Mouse (Mus musculus): Measurements from ENCODE around the gene Prkca.

Gene Prkca

DNA sequence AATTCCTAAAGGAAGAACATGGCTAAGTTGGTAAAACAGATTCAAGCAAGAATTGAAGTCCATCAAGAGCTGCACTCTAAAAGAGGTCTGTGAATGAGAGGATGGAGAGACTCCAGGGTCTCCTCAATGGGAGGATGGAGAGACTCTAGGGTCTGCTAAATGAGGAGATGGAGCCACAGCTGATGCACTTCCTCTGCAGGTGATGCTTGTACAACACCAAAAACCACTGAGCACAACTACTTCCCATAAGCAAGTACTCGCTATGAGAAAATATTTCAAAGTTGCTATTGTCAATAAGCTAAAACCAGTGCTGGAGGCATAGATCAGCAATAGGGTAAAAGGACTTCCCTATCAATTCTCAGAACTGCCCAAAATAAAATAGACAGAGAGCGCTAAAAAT lies 137.1 kb downstream of the Prkca start:
- no peak for DNase-seq (ENCODE audit: low read depth, low spot score)

DNA sequence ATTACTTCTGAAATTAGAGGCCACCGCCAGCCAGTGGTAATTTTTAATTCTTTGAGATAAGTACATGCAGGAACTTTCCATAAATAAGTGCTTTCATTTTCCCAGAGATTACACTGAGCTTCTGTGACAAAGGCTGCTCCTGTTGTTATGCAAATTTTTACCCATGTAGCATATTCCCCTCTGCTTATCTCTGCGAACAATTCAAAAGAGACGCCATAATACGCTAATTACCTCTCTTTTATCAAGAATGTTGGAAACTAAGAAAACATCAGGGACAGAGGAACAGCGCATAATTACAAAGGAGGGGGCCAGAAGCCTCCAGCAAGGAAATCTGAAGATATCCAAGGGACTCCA lies 138.9 kb downstream of the Prkca start:
- no peak for DNase-seq (ENCODE audit: low read depth, low spot score)

DNA sequence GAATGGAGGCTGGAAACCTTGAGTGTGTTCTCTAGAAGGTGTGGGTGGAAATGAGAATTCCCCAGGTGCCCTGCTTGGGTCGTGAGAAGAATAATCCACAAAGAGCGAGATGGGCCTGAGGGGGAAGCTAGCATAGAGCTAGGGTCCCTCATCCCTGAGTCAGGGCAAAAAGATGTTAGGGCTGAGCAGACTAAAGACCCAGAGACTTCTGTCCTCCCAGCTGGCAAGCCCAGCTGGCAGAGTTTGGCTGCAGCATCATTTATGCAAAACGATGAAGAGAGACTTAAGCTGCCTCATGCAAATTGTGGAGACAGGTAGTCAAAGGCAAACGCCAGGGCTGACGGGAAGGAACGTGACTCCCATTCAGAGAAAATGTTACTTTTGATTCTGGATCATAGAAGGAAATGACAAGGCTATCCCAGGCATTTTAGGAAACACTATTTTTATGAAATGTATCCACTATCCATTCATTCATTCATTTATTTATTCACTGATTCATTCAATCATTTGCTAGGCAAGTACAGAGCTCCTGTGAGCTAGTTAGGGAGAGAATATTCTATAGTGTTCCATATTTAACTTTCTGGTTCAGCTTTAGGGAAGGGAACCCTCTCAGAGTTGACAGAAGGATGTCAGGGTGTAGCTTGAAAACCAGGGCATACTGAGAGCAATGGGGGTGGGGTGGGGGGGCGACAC lies 139.4 kb downstream of the Prkca start:
- DNase-seq (ENCODE audit: low read depth, low spot score) = peak; percentile 34

DNA sequence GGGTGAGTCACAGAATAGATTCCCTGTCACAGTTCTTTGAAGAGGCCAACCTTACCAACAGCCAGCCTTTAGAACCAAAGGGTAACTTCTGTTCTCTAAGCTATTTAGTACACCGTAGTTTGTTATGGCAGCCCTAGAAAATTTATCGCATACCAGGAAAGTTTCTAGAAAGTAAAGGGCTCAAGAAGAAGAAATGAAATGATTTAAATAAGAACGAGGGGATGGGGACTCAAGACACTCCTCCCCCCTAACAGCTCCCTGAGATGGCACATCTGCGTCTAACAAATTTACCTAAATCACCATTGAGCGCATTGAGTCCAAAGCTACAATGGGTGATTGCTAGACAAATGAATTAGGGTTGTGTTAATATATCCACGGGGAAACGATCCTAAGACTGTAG lies 140.9 kb downstream of the Prkca start:
- no peak for DNase-seq (ENCODE audit: low read depth, low spot score)

DNA sequence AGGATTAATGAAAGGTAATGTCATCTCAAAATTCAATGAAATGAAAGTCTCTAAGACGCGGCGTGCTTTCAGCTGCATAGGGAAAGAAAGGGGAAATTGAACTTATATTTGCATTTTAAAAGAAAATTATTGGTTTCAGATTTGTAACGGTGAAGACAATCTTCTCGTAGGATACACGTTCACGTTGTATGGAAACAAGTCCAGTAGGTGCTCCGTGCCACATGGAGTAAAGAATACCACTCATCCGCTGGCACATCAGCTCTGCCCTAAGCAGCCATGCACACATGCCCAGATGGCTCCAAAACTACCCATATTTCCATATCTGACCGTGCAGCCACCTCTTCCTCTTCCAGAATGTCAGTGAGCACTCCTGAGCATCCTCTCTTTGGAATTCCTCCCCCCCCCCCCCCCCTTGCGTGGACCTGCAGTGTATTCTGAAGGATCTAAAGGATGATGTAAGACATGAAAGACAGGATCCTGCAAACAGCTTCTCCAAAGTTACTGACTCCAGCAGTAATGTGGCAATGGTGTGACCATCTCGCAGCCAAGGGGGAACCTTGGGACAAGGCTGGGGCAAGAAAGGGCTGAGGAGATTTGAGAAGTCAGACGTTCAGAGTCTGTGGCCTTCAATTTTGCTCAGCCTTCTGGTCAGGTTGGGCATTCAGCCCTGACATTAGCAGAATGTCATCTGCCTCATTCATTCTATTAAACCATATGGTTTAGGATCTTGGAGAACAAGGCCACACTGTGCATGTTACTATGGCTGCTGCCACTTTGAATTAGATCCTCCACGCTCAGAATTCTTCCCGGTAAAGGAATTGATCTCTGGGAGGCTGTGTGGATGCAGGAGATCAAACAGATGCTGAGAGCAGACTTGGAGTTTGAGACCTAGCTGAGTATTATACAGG lies 142.8 kb downstream of the Prkca start:
- DNase-seq (ENCODE audit: low read depth, low spot score) = no peak

DNA sequence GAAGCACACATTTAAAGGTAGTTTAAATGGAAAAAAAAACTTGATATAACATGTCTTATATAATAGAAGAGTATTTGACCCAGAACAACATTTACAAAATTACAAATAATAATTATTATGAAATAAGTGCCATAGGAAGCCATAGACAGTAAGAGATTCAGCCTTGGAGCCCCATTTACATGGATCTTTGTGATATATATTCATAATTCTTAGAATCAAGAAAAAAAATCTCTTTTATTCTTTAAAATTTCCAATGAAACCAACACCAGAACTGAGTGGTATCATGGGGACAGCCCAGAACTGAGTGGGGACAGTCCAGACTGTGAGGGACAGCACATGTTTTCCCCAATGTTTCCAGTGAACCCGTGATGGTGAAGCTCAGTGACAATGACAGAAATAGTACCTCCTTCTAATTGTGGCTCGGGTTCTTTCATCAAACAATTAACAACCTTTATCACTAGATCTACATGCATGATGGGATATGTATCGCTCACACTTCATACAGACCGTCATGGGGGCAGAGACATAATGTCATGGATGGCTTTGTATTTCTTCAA lies 144.2 kb downstream of the Prkca start:
- DNase-seq (ENCODE audit: low read depth, low spot score) = no peak

DNA sequence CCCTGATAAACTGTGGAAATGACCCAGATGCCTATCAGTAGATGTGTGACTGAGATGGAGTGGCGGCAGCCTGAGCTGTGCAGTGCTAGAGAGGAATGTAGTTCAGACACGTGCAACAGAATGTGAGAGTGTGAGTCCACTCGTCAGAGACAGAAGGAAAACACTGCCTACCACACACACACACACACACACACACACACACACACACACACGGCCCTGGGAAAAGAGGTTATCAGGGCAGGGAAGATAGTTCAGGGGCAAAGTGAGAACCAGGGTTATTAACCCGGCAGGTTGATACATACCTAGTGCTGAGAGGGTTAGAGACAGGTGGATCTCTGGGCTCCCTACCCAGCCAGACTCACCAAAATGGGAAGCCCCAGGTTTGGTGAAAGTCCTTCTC lies 145.1 kb downstream of the Prkca start:
- no peak for DNase-seq (ENCODE audit: low read depth, low spot score)

DNA sequence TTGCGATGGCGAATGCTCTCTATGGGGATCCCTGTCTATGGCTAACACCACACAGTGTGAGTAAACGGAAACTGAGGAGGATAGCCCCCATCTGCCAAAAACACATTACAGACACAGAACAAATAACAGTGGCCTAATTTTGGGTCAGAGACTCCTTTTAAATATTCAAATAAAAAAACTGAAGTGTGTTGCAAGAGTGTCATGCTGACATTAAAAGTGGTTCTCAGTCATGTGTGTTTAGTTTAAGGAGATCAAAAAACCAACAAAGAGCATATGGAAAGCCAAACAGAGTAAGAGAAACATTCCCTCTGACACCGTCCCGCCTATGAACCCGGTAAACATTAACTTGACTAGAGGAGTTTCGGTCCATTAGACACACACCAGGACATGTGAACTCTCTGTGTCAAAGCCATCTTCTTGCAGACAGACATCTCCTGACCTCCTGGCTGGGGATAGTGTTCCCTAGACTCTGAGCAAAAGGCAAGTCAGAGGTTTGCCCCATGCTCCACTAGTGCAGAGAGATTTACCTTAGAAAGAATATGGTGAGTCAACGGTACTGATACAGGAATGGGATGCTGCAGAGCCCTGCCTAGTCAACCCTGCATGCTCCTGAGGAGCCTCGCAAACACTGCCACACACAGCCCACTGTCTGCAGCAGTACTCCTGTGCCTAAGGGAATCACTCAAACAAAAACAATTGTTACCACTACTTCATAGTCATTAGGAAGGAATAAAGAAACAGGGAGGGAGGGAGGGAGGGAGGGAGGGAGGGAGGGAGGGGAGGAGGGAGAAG lies 146.1 kb downstream of the Prkca start:
- no peak for DNase-seq (ENCODE audit: low read depth, low spot score)

DNA sequence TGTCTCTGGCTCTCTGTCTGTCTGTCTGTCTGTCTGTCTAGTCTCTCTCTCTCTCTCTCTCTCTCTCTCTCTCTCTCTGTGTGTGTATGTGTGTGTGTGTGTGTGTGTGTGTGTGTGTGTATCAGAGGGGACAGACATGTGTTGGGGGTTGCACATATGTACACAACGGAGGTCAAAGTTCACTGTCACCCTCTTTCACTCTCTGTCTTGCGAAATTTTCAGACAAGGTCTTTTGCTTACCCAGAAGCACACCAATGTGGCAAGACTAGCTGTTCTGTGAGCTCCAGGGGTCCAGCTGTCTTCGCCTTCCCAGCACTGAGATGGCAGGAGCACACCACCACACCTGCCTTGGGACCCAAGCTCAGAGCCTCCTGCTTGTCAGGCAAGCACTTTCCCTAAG lies 146.9 kb downstream of the Prkca start:
- DNase-seq (ENCODE audit: low read depth, low spot score) = no peak

DNA sequence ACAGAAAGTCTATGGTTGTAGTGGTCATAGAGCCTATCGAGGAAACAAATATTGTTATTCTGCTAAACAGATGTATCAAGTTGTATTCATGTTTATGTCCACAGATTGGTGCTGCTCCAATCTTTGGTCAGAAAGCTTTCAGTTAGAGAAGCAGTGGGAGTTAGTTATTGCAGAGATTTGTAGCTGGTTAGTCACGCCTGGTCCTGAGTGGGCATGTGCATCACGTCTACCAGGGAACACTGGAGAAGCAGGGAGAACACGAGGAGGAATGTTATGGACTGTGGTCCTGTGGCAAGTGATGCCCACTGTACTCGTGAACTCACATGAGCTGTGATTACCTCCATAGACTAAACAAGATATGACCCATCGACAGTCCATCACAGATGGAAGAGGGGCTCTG lies 153.4 kb downstream of the Prkca start:
- no peak for DNase-seq (ENCODE audit: low read depth, low spot score)

DNA sequence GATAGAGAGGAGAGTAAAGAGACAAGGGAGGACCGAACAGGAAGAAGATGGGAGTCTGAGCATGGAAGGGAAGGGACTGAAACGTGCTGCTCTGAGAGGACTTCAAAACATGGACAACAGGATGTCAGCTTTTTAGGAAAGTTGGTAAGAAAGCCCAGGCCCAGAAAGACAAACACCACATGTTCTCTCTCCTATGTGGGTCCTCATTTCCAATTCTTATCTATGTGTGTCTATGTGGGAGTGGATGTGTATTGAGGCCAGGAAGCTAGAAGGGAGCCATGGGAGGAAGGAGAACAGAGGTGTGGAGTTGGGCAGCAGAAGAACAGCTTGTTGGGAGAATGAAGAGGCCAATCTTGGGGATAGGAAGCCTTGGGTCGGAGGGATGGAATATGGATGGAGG lies 154.4 kb downstream of the Prkca start:
- DNase-seq (ENCODE audit: low read depth, low spot score) = no peak

DNA sequence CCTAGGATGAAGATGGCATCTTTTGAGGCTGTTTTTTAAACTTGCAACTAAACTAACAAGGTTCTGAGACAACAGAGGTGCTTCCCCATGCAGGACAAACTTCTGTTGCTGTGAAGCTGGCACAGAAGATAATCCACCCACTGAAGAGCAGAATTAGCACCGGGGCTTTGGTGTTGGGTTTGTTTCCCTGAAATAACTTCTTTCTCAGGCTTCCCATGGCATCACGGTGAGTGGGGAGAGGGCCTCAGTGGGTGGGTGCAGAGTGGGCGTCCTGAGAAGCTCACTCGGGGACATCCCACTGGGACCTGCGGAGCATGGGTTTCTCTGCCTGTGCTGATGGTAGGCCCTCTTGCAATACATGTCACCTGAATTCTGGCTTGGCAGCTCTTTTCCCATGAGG lies 161.3 kb downstream of the Prkca start:
- no peak for DNase-seq (ENCODE audit: low read depth, low spot score)

DNA sequence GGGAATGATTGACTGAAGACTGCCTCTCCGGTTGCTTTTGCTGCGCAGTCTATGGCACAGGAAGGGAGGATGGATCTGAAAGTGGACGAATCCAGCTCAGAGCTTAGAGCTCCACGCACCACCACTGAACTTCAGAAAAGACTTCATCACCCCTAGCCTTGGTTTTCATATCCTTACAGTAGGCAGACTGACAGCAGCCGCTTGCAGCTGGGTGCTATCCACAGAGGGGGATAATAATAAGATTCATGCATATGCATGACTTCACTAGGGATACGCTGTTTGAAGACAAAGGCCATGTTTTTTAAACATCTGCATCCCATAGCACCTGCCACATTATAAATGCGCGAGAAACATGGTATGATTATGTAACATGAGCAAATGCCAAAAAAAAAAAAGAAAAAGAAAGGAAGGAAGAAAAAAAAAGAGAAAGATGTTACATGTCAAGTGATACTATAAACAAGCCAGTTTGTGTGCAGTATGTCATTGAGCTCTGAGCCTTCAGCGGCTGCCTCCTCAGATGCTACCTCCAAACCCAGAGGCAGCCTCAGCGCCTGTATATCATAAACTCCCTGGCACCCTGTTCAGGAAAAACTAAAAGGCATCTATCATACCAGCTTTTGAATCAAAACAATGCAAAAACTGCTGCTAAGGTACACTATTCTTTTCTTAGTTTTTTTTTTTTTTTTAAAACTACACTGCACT lies 162.6 kb downstream of the Prkca start:
- no peak for DNase-seq (ENCODE audit: low read depth, low spot score)

DNA sequence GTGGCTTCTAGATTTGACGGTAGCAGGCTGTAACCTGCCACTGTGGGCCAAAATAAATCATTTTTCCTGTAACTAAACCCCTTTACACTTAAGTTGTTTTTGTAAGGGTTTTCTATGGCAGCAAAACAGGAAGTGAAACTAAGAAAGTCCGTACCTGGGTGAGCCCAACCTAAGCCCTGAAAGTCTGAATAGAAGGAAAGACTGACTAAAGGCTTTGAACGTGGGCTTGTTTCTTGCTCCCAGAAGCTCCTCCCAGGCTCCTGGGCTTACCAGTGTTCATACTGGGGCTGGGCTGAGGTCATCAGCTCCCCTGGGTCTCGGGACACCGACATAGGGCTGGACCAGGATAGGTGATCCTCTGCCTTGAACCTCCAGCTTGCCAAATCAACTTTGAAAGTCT lies 164.9 kb downstream of the Prkca start:
- DNase-seq (ENCODE audit: low read depth, low spot score) = peak; percentile 72

DNA sequence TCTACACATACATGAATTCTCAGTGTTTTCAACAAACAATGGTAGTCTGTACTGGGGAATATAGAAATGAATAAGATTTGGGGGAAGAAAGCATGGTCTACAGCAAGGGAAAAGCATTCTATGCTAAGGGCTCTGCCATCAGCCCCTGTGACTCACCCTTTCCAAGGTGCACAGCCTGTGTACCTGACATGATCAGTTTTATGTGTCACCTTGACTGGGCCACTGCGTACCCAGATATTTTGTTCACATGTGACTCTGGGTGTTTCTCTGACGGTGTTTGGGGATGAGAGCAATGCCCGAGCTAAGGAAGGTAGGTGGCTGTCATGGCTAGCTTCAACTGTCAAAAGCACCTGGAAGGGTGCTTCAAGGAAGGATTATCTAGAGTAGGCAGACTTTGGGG lies 165.5 kb downstream of the Prkca start:
- DNase-seq (ENCODE audit: low read depth, low spot score) = no peak

DNA sequence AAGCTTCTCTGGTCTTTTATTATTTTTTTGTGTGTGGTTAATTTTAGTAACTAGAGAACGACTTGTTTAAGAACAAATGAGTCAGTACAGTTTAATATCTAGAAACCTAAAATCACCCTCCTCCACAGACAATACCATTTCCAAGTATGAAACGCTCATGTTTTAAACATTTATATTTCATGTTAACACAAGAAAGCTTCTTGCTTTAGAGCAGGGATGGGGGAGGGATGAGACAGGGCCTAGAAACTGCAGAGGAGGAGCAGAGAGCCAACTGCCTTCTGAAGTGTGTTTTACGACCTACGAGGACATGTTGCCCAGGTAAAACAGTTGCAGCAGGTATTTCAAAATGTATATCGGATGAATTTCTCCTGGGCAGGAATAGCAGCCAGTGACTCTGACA lies 167.0 kb downstream of the Prkca start:
- DNase-seq (ENCODE audit: low read depth, low spot score) = no peak

DNA sequence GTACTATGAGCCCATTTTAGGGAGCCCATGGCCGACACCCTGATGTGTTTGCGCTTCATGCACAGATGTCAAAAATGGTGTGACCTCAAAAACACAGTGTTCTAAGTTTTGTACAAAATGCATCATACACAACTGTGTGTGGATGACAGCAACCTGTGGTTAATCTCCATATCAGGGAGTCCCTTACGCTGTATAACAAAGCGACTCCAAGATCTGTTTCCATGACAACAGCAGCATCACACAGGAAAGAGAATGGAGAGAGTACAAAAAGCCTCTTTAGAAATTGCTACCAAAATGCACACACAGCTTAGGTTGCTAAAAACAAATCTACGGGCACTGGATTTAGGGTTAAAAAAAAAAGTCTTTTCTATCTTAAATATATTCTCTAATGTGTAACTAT lies 171.8 kb downstream of the Prkca start:
- no peak for DNase-seq (ENCODE audit: low read depth, low spot score)

DNA sequence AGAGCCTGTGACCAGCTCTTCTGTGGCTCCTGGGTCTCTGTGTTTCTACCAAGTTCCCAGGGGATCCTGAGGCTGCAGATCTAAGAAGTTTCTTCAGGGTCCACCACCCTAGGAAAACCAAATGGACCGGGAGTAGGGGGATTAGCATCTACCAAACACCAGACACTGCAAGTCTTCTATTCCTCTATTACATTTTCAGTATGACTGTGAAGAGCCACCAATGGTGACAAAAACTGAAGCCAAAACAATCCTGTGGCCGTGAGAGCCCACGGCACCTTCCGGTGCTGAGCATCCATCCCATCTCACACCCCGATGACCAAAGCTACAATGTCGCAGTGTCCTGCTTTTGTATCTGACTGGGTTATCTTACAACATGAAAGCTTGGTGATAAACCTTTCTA lies 172.5 kb downstream of the Prkca start:
- DNase-seq (ENCODE audit: low read depth, low spot score) = no peak

DNA sequence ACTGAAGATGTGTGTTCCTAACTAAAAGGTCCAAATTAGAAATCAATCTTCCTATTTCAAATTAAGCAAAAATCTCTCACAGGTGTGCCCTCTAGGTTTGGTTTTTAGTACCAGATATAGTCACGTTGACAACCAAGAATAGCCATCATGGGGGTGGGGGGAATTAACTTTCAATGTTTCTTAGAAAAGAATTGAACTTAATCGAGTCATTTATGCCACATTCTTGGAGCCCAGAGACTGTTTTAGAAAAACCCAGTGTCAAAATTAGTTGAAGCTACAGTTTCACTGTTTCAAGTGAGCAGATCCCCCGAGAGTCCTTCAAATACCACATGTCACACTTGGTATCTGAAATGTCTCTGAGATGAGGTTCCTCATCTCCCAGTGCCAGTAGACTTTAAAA lies 173.6 kb downstream of the Prkca start:
- no peak for DNase-seq (ENCODE audit: low read depth, low spot score)

DNA sequence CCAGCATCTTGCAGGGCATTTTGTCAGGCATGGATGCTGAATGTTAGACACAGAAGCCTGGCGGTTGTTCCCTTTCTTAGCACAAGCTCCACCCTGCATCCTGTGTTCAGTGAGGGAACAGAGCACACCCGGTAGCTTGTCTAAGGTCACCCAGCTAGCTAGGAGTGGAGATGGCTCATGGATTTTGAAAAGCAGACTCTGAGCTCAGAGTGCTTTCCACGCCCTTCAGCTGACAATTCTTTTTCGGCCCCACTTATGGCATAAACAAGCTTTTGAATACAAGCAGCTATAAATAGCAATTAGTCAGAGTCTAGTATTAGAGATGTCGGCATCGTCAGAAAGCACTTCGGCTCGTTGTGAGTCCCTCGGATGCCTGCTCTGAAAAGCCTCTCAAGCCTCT lies 178.0 kb downstream of the Prkca start:
- DNase-seq (ENCODE audit: low read depth, low spot score) = no peak

DNA sequence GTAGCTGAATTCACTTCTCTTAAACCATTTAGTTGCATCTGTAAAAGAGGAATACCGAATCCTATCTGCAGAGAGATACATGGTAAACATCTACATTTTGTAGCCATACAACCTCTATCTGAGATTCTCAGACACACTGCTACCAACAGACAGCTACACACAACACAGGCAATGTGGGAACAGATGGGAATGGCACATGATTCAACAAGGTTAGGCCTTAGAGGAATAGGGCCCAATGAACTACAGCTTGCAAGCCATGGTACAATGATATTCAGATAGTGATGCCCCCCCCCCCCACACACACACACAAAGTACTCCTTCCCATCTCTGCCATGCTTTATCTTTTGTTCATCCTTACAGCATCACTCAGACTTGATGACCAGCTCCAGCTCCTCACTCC lies 181.1 kb downstream of the Prkca start:
- DNase-seq (ENCODE audit: low read depth, low spot score) = no peak

DNA sequence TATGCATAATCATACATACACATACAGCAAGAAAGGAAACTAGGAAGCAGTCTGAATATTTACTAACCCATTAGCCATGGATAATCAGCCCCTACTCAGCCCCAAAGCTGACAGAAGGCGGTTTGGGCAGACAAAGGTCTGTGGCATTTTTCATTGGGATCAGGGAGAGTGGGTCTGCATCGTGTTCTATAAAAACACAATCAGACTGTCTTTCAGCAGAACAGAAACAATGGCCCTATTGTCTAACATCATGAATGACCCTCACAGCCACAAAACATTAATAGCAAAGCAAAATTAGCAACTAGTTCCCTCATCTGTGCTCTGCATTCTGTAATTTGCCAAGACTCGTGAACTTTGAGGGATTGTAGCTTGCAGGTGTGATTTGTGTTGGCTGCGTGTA lies 181.6 kb downstream of the Prkca start:
- DNase-seq (ENCODE audit: low read depth, low spot score) = no peak

Measured in A20 (cell line).